Mouse (Mus musculus): Measurements from ENCODE around the gene Ndufaf8. TPM values are rescaled to one million over a fixed set of nuclear protein-coding genes. Genes with fewer than 3 reads are reported as not detected.

Gene Ndufaf8
- polyA plus RNA-seq, 1 experiment from 2014 or later, result 57.5 TPM

- no peaks in the 10 kb centered on the region; the same call in 1 of the 2 replicates for H3K36me3 ChIP-seq (replicated peaks; ENCODE audit: control insufficient read depth, insufficient read depth, low read depth, low read length)
- no peak overlapping the region for H3K9ac ChIP-seq (replicated peaks; ENCODE audit: low read length)
- no peaks in the 10 kb centered on the region for H3K9me3 ChIP-seq (replicated peaks; ENCODE audit: control insufficient read depth, low read length)
- H3K27me3 ChIP-seq (ENCODE audit: control insufficient read depth, insufficient read depth, low read length), result no peaks in the 10 kb centered on the region
- no peak overlapping the region for H3K4me2 ChIP-seq (ENCODE audit: low read depth, low read length)
- no peaks in the 10 kb centered on the region for H3K4me1 ChIP-seq (ENCODE audit: control insufficient read depth, insufficient read depth, low read length)
- H3K4me3 ChIP-seq (ENCODE audit: low read depth, low read length), result no peak overlapping the region
- H3K27ac ChIP-seq (replicated peaks; ENCODE audit: low read depth, low read length), result no peak overlapping the region
- DNase-seq (ENCODE audit: low spot score), result no peak
- no peak for ATAC-seq (replicated peaks; ENCODE audit: insufficient number of reproducible peaks, low FRiP score, low TSS enrichment, low read depth)
- WGBS, result 69% methylated on average over 6 of the region's 6 CpGs
Measured at GRCm38 (mm10) chr11:120140255-120140654, 41.5 kb downstream of the Ndufaf8 start.

- no peak overlapping the region for H3K4me2 ChIP-seq (ENCODE audit: low read depth, low read length)
- H3K36me3 ChIP-seq (replicated peaks; ENCODE audit: control insufficient read depth, insufficient read depth, low read depth, low read length), result no peaks in the 10 kb centered on the region
- no peak for DNase-seq (ENCODE audit: low spot score)
- no peaks in the 10 kb centered on the region for H3K4me1 ChIP-seq (ENCODE audit: control insufficient read depth, insufficient read depth, low read length)
- WGBS, result 74% methylated on average over 3 of the region's 3 CpGs
- H3K9ac ChIP-seq (replicated peaks; ENCODE audit: low read length), result no peak overlapping the region
- no peak for ATAC-seq (replicated peaks; ENCODE audit: insufficient number of reproducible peaks, low FRiP score, low TSS enrichment, low read depth)
- no peak overlapping the region for H3K27ac ChIP-seq (replicated peaks; ENCODE audit: low read depth, low read length)
- H3K9me3 ChIP-seq (replicated peaks; ENCODE audit: control insufficient read depth, low read length), result no peaks in the 10 kb centered on the region
- no peak overlapping the region for H3K4me3 ChIP-seq (ENCODE audit: low read depth, low read length)
- H3K27me3 ChIP-seq (ENCODE audit: control insufficient read depth, insufficient read depth, low read length), result no peaks in the 10 kb centered on the region
Measured at GRCm38 (mm10) chr11:120142601-120143051, 43.9 kb downstream of the Ndufaf8 start.

GRCm38 (mm10) chr11:120143708-120144497 is 45.2 kb downstream of the Ndufaf8 start:
- no peaks in the 10 kb centered on the region for H3K36me3 ChIP-seq (replicated peaks; ENCODE audit: control insufficient read depth, insufficient read depth, low read depth, low read length)
- H3K9ac ChIP-seq (replicated peaks; ENCODE audit: low read length), result no peak overlapping the region
- no peaks in the 10 kb centered on the region for H3K27me3 ChIP-seq (ENCODE audit: control insufficient read depth, insufficient read depth, low read length)
- 76% methylated on average over 13 of the region's 13 CpGs for WGBS
- no peak for DNase-seq (ENCODE audit: low spot score)
- no peak overlapping the region for H3K27ac ChIP-seq (replicated peaks; ENCODE audit: low read depth, low read length)
- no peak overlapping the region for H3K4me3 ChIP-seq (ENCODE audit: low read depth, low read length)
- no peak for ATAC-seq (replicated peaks; ENCODE audit: insufficient number of reproducible peaks, low FRiP score, low TSS enrichment, low read depth)
- no peaks in the 10 kb centered on the region for H3K4me1 ChIP-seq (ENCODE audit: control insufficient read depth, insufficient read depth, low read length)
- no peak overlapping the region for H3K4me2 ChIP-seq (ENCODE audit: low read depth, low read length)
- H3K9me3 ChIP-seq (replicated peaks; ENCODE audit: control insufficient read depth, low read length), result no peaks in the 10 kb centered on the region

- no peak for ATAC-seq (replicated peaks; ENCODE audit: insufficient number of reproducible peaks, low FRiP score, low TSS enrichment, low read depth)
- no peaks in the 10 kb centered on the region for H3K36me3 ChIP-seq (replicated peaks; ENCODE audit: control insufficient read depth, insufficient read depth, low read depth, low read length)
- no peak overlapping the region for H3K9ac ChIP-seq (replicated peaks; ENCODE audit: low read length)
- H3K4me3 ChIP-seq (ENCODE audit: low read depth, low read length), result no peak overlapping the region
- no peak overlapping the region for H3K27ac ChIP-seq (replicated peaks; ENCODE audit: low read depth, low read length)
- 88% methylated on average over 8 of the region's 8 CpGs for WGBS
- DNase-seq (ENCODE audit: low spot score), result no peak
- peaks cover 4% of the 10 kb centered on the region for H3K4me1 ChIP-seq (ENCODE audit: control insufficient read depth, insufficient read depth, low read length)
- no peaks in the 10 kb centered on the region for H3K9me3 ChIP-seq (replicated peaks; ENCODE audit: control insufficient read depth, low read length)
- no peak overlapping the region for H3K4me2 ChIP-seq (ENCODE audit: low read depth, low read length)
- no peaks in the 10 kb centered on the region for H3K27me3 ChIP-seq (ENCODE audit: control insufficient read depth, insufficient read depth, low read length)
Measured at GRCm38 (mm10) chr11:120148201-120148855, 49.6 kb downstream of the Ndufaf8 start.

- Histone ChIP-seq H3K4me2 (ENCODE audit: low read depth, low read length) (peak overlapping the region; percentile 81), H3K9me3 (replicated peaks; ENCODE audit: control insufficient read depth, low read length) (no peaks in the 10 kb centered on the region), H3K4me1 (ENCODE audit: control insufficient read depth, insufficient read depth, low read length) (peaks cover 4% of the 10 kb centered on the region), H3K4me3 (ENCODE audit: low read depth, low read length) (peak overlapping the region; percentile 93), H3K9ac (replicated peaks; ENCODE audit: low read length) (peak overlapping the region; percentile 14; the same call in 1 of the 2 replicates), H3K27ac (replicated peaks; ENCODE audit: low read depth, low read length) (no peak overlapping the region), H3K36me3 (replicated peaks; ENCODE audit: control insufficient read depth, insufficient read depth, low read depth, low read length) (no peaks in the 10 kb centered on the region), H3K27me3 (ENCODE audit: control insufficient read depth, insufficient read depth, low read length) (no peaks in the 10 kb centered on the region)
- no peak for DNase-seq (ENCODE audit: low spot score)
- WGBS, result 48% methylated on average over 6 of the region's 6 CpGs
- no peak for ATAC-seq (replicated peaks; ENCODE audit: insufficient number of reproducible peaks, low FRiP score, low TSS enrichment, low read depth)
Measured at GRCm38 (mm10) chr11:120149510-120150200, 50.9 kb downstream of the Ndufaf8 start.

Small RNA genes lying within 50 kb of the gene (microRNA-seq; reads per million reads assigned to microRNA genes)
- gene Gm25948 (ENCODE audit: borderline number of aligned reads), result not detected

Other genes starting within 250 kb of the Ndufaf8 start
- 93.8 and 106 TPM in 2 replicates for gene Chmp6, start 185.5 kb upstream of the Ndufaf8 start, polyA plus RNA-seq (2014; fragmentation: Nextera tagmentation; extraction: Ambion mirVana)
- 11.9 and 13.9 TPM in 2 replicates for gene Baiap2, start 156.2 kb upstream of the Ndufaf8 start, polyA plus RNA-seq (2014; fragmentation: Nextera tagmentation; extraction: Ambion mirVana)
- gene Aatk, start 51.8 kb upstream of the Ndufaf8 start, polyA plus RNA-seq (2014; fragmentation: Nextera tagmentation; extraction: Ambion mirVana), result 1.1 and 1.2 TPM in 2 replicates
- 25.3 and 28.1 TPM in 2 replicates for gene Cep131, start 12.1 kb upstream of the Ndufaf8 start, polyA plus RNA-seq (2014; fragmentation: Nextera tagmentation; extraction: Ambion mirVana)
- gene Tepsin, start 197 bp upstream of the Ndufaf8 start, polyA plus RNA-seq (2014; fragmentation: Nextera tagmentation; extraction: Ambion mirVana), result 10.5 and 12.3 TPM in 2 replicates
- 47.8 and 50.0 TPM in 2 replicates for gene Slc38a10, start 52.4 kb downstream of the Ndufaf8 start, polyA plus RNA-seq (2014; fragmentation: Nextera tagmentation; extraction: Ambion mirVana)
- 13.5 and 15.2 TPM in 2 replicates for gene Bahcc1, start 134.0 kb downstream of the Ndufaf8 start, polyA plus RNA-seq (2014; fragmentation: Nextera tagmentation; extraction: Ambion mirVana)
- 3,237 and 3,434 TPM in 2 replicates for gene Actg1, start 249.6 kb downstream of the Ndufaf8 start, polyA plus RNA-seq (2014; fragmentation: Nextera tagmentation; extraction: Ambion mirVana)